Mouse (Mus musculus): Measurements from ENCODE around the gene Rnf222.
"Not testable (repeated sequence)": the region's sequence is repeated elsewhere in the genome, so short reads cannot be mapped to it uniquely, and the experiment has no call there.

Rnf222 gene

DNA sequence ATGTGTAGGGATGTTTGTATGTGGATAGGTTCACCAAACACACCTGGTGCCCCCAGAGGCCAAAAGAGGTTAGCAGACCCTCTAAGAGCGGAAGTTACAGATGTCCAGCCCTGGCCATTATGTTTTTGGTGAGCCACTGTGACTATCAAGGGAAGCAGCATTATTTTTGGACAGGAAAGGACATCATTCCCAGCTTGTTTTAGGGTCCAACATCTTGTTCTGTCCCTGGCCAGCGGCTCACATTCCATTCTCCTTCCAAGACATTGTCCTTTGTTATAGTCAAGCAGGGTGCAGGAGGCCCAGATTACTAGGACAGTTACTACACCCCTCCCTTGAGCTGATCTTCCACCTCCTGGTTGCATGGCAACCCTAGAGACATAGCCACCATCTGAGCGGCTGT, 18.9 kb downstream of the Rnf222 start:
- no peak for DNase-seq (ENCODE audit: low read depth in 2 of 2, low spot score in 2 of 2)

DNA sequence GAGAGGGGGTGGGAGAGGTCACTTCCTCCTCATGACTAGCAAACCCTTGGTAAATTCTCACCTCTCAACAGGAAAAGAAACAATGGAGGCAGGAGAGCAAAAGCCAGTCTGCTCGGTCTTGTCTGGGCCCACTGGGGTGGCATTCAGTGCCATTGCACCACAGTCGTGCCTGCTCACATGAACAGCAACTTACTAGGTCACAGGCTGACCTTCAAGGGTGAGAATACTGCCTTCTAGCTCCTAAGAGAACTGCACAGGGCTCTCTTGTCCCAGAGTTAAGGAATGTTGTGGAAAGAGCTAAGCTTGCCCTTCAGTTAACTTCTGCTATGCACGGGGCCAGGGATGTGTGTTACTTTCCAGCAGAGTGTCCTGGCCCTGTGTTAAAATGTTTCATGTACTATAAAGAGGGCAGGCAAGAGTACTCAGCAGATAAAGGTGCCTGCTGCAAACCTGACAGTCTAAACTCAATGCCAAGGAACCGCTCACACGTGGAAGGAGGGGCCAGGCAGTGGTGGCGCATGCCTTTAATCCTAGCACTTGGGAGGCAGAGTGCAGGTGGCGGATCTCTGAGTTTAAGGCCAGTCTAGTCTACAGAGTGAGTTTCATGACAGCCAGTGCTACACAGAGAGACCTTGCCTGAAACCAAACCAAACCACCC, 20.6 kb downstream of the Rnf222 start:
- DNase-seq (ENCODE audit: low read depth in 2 of 2, low spot score in 2 of 2) = no peak

DNA sequence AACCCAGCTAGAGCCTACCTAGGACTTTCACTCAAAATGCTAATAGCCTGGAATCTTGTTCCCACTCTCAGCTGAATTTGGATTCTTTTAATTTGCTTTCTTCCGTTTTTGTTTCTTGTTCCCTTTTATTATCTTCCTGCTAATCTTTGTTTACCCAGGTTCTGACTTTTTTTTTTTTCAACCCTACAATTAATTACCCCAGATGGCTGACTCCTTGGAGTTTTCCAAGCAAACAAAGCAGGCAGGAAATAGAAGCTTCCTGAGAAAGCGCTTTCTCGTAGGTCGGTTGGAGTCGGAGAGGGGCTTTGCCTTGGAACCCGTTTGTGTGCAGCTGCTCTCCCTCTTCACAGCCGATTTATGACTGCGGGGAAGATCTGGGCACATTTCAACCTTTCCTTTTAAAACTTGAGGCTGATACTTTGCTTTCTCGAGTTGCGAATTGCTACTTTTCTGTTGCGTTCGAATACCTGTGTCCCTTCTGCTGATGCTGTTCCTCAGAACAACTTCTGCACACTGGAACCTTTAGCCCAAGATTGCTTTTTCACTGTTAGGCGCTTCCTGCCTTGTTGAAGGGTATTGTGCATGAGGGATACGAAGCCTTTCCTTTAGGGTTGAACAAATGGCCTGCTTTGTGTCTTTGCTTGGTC, 23.3 kb downstream of the Rnf222 start:
- no peak for DNase-seq (ENCODE audit: low read depth in 2 of 2, low spot score in 2 of 2)

DNA sequence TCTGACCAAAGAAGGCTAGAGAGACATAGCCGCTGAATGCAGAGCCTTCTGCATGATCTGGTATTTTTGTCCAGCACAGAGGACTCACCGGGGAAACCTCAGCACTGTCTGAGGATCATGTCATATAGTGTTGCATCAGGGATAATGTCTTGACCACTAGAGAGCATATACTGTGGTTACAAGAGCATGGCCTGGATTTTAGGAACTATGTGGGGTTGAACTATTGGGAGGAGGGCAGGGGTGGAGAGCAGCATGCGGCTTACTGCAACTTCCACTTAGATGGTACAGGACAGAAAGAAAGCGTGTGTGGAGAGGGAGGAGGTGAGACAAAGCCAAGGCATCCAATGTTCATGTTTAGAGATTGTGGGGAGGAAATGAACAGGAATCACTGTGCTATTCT, 26.2 kb downstream of the Rnf222 start:
- DNase-seq (ENCODE audit: low read depth in 2 of 2, low spot score in 2 of 2) = no peak

DNA sequence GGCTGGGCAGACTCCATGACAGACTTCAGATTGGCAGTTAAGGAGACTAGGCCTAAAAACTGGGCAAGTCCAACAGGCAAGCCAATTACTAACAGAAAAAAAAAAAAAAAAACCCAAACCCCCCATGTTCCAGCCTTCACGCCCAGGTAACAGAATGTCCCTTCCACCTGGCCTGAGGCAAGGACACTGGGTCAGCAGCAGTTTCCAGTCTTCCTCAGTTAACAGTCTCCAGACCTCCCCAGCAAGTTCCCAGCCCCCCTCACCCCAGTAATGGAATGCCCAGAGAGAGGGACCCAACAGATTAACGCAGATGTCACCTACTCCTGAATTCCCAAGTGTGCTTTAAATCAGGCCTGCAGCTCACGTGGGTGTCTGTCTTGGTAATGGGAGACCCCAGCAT, 34.8 kb downstream of the Rnf222 start:
- DNase-seq (ENCODE audit: low read depth in 2 of 2, low spot score in 2 of 2) = no peak

DNA sequence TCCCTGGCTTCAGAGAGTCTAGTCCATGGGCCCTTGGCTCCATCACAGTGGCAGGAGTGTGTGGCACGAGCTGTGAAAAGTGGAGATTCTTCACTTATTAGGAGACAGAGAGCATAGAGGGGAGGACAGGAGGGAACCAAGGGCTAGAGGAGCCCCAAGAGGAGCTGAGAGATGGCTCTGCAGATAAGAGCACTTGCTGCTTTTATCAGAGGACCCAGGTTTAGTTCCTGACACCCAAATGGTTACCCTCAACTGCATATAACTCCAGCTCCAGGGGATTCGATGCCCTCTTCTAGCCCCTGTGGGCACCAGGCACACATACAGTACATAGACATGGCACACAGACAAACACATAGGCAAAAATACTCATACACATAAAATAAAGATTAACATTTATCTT, 36.4 kb downstream of the Rnf222 start:
- no peak for DNase-seq (ENCODE audit: low read depth in 2 of 2, low spot score in 2 of 2)

GRCm38 (mm10) chr11:68926981-68927380, 38.6 kb downstream of the Rnf222 start, which contains the start of gene Odf4:
Gene Odf4 (minus strand): TSS chr11:68927081.
- DNase-seq (ENCODE audit: low read depth in 2 of 2, low spot score in 2 of 2) = no peak

DNA sequence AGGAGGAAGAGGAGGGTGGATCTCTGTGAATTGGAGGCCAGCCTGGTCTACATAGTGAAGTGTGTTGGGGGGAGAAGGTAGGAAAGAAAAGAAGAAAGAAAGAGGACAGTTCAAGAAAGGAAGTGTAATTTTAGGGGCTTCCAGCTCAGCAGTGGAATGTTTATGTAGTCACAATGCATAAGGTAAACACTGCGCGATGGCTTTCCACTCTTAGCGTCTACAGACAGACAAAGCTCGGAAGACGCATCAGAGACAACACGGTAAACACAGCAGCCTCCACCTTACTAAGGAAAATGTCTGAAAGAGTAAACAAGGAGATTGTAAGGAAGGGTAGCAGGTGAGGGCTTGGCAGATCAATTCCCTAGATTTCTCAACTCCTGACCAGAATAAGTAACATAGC, 41.6 kb downstream of the Rnf222 start:
- no peak for DNase-seq (ENCODE audit: low read depth in 2 of 2, low spot score in 2 of 2)

DNA sequence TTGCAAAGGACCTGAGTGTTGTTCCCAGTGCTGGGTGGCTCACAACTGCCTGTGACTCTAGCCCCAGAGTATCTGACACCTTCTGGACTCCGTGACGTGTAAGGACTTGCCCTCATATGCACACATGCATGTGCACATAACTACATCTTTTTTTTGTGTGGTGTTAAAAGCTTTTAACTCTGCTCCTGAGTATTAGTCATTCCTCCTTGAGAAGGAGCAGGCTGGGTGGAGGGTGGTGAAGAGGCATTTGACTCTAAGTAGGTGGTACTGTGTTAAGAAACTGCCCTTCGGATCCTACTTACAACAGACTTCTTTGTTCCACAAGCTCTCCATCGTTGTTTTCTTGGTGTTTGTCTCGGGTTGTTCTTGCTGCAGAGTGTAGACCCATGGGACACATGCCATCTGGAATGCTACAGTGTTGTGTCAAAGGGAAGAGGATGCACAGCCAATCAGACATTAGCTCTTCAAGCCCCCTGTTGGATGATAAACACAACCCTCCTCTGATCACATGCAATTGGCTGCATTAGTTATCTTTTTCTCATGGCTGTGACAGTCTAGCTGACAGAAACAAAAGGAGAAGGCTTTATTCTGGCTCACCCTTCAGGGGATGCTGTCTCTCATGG, 45.6 kb downstream of the Rnf222 start:
- DNase-seq (ENCODE audit: low read depth in 2 of 2, low spot score in 2 of 2) = no peak

GRCm38 (mm10) chr11:68936951-68937350, 48.6 kb downstream of the Rnf222 start:
- DNase-seq (ENCODE audit: low read depth in 2 of 2, low spot score in 2 of 2) = not testable (repeated sequence)

DNA sequence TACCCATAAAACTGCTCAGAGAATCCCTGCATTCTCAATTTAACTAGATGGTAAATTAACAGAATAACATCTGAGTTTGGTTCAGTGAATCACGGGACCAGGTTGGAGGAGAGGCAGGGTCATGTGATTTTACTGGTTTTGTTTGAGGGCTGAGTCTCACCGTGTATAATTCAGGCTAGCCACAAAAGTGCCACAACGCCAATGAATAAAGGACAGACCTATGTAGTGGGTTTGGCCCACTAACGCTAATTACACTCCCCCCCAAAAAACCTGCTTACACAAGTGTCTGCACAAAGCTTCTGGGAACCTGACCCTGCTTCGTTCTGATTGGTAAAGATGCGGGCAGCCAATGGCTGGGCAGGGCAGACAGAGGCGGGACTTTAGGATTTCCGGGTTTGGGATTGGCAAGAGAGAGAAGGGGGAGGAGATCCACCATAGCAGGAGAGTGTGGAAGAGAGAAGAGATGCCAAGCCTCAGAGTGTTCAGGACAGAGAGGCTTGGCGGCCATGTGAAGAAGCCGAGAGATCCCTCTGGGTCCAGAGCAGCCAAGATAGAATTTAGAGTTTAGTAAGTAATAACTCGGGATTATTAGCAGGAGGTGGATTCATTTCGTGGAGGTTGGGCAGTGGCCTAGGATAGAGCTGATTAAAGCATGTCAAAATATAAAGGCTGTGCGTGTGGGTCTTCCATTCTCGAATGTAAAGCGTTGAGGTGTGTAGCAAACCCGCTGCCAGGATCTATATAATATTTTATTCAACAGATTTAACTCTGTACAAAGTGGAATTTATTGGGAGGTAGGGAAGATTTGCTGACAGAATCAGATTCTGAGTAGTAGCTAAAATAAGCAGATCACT, 51.3 kb downstream of the Rnf222 start:
- DNase-seq (ENCODE audit: low read depth in 2 of 2, low spot score in 2 of 2) = peak; percentile 69 to 82

- DNase-seq (ENCODE audit: low read depth in 2 of 2, low spot score in 2 of 2) = no peak
Measured at GRCm38 (mm10) chr11:68940516-68940915, 52.2 kb downstream of the Rnf222 start.

GRCm38 (mm10) chr11:68942731-68943130, 54.4 kb downstream of the Rnf222 start:
- DNase-seq (ENCODE audit: low read depth in 2 of 2, low spot score in 2 of 2) = no peak

GRCm38 (mm10) chr11:68945245-68945644, 56.9 kb downstream of the Rnf222 start:
- DNase-seq (ENCODE audit: low read depth in 2 of 2, low spot score in 2 of 2) = no peak
